Mouse (Mus musculus): ENCODE measurements at regions not wholly inside any gene's neighbourhood (a gene's known extent, or its start where the extent isn't known, plus 50 kb on each side); places are given as distances from the start of the nearest gene placed in this dataset.

- no peak overlapping the region for H3K27ac ChIP-seq (ENCODE audit: insufficient read depth, low read length)
- H3K4me1 ChIP-seq (ENCODE audit: control insufficient read depth, insufficient read depth, low read length), result no peaks in the 10 kb centered on the region
- no peak overlapping the region for H3K4me3 ChIP-seq (ENCODE audit: insufficient read depth, low read length)
- no peak for TF ChIP-seq POLR2A (IDR thresholded peaks at IDR 0.05; ENCODE audit: low read depth, low read length)
- no peak for TF ChIP-seq CTCF (IDR thresholded peaks at IDR 0.05; ENCODE audit: borderline replicate concordance, insufficient read depth, low read length)
Observed at GRCm38 (mm10) chr15:68579486-68579885, 2078.8 kb upstream of the Lrrc6 start.

GRCm38 (mm10) chr15:68560654-68561053 is 2059.9 kb upstream of the Lrrc6 start:
- no peak for TF ChIP-seq POLR2A (IDR thresholded peaks at IDR 0.05; ENCODE audit: low read depth, low read length)
- no peak for TF ChIP-seq CTCF (IDR thresholded peaks at IDR 0.05; ENCODE audit: borderline replicate concordance, insufficient read depth, low read length)
- H3K27ac ChIP-seq (ENCODE audit: insufficient read depth, low read length), result no peak overlapping the region
- H3K4me3 ChIP-seq (ENCODE audit: insufficient read depth, low read length), result no peak overlapping the region
- no peaks in the 10 kb centered on the region for H3K4me1 ChIP-seq (ENCODE audit: control insufficient read depth, insufficient read depth, low read length)

GRCm38 (mm10) chr15:68556133-68556532 is 2055.4 kb upstream of the Lrrc6 start:
- TF ChIP-seq POLR2A (IDR thresholded peaks at IDR 0.05; ENCODE audit: low read depth, low read length), result no peak
- no peak for TF ChIP-seq CTCF (IDR thresholded peaks at IDR 0.05; ENCODE audit: borderline replicate concordance, insufficient read depth, low read length)
- Histone ChIP-seq H3K4me3 (ENCODE audit: insufficient read depth, low read length) (no peak overlapping the region), H3K27ac (ENCODE audit: insufficient read depth, low read length) (no peak overlapping the region), H3K4me1 (ENCODE audit: control insufficient read depth, insufficient read depth, low read length) (no peaks in the 10 kb centered on the region)

GRCm38 (mm10) chr15:68536055-68536325 is 2035.3 kb upstream of the Lrrc6 start:
- TF ChIP-seq CTCF (IDR thresholded peaks at IDR 0.05; ENCODE audit: borderline replicate concordance, insufficient read depth, low read length) (no peak), POLR2A (IDR thresholded peaks at IDR 0.05; ENCODE audit: low read depth, low read length) (no peak)
- H3K4me1 ChIP-seq (ENCODE audit: control insufficient read depth, insufficient read depth, low read length), result no peaks in the 10 kb centered on the region
- H3K27ac ChIP-seq (ENCODE audit: insufficient read depth, low read length), result no peak overlapping the region
- no peak overlapping the region for H3K4me3 ChIP-seq (ENCODE audit: insufficient read depth, low read length)

GRCm38 (mm10) chr15:68535297-68536054 is 2034.8 kb upstream of the Lrrc6 start:
- no peak for TF ChIP-seq CTCF (IDR thresholded peaks at IDR 0.05; ENCODE audit: borderline replicate concordance, insufficient read depth, low read length)
- no peak for TF ChIP-seq POLR2A (IDR thresholded peaks at IDR 0.05; ENCODE audit: low read depth, low read length)
- H3K27ac ChIP-seq (ENCODE audit: insufficient read depth, low read length), result no peak overlapping the region

GRCm38 (mm10) chr15:68520759-68521158 is 2020.0 kb upstream of the Lrrc6 start:
- TF ChIP-seq POLR2A (IDR thresholded peaks at IDR 0.05; ENCODE audit: low read depth, low read length), result no peak
- no peak for TF ChIP-seq CTCF (IDR thresholded peaks at IDR 0.05; ENCODE audit: borderline replicate concordance, insufficient read depth, low read length)

More at GRCm38 (mm10) chr15:68535297-68536054, 2034.8 kb upstream of the Lrrc6 start:
- no peaks in the 10 kb centered on the region for H3K4me1 ChIP-seq (ENCODE audit: control insufficient read depth, insufficient read depth, low read length)
- no peak overlapping the region for H3K4me3 ChIP-seq (ENCODE audit: insufficient read depth, low read length)

GRCm38 (mm10) chr15:68512431-68512830 is 2011.7 kb upstream of the Lrrc6 start:
- no peak for TF ChIP-seq POLR2A (IDR thresholded peaks at IDR 0.05; ENCODE audit: low read depth, low read length)
- no peak for TF ChIP-seq CTCF (IDR thresholded peaks at IDR 0.05; ENCODE audit: borderline replicate concordance, insufficient read depth, low read length)
- no peak overlapping the region for H3K4me3 ChIP-seq (ENCODE audit: insufficient read depth, low read length)
- no peak overlapping the region for H3K27ac ChIP-seq (ENCODE audit: insufficient read depth, low read length)
- no peaks in the 10 kb centered on the region for H3K4me1 ChIP-seq (ENCODE audit: control insufficient read depth, insufficient read depth, low read length)

More at GRCm38 (mm10) chr15:68520759-68521158, 2020.0 kb upstream of the Lrrc6 start:
- no peak overlapping the region for H3K27ac ChIP-seq (ENCODE audit: insufficient read depth, low read length)
- no peak overlapping the region for H3K4me3 ChIP-seq (ENCODE audit: insufficient read depth, low read length)
- H3K4me1 ChIP-seq (ENCODE audit: control insufficient read depth, insufficient read depth, low read length), result no peaks in the 10 kb centered on the region

GRCm38 (mm10) chr15:68508190-68508589 is 2007.5 kb upstream of the Lrrc6 start:
- no peak overlapping the region for H3K4me3 ChIP-seq (ENCODE audit: insufficient read depth, low read length)
- TF ChIP-seq POLR2A (IDR thresholded peaks at IDR 0.05; ENCODE audit: low read depth, low read length), result no peak
- no peak for TF ChIP-seq CTCF (IDR thresholded peaks at IDR 0.05; ENCODE audit: borderline replicate concordance, insufficient read depth, low read length)
- no peaks in the 10 kb centered on the region for H3K4me1 ChIP-seq (ENCODE audit: control insufficient read depth, insufficient read depth, low read length)
- H3K27ac ChIP-seq (ENCODE audit: insufficient read depth, low read length), result no peak overlapping the region

GRCm38 (mm10) chr15:68506093-68506492 is 2005.4 kb upstream of the Lrrc6 start:
- Histone ChIP-seq H3K4me1 (ENCODE audit: control insufficient read depth, insufficient read depth, low read length) (no peaks in the 10 kb centered on the region), H3K27ac (ENCODE audit: insufficient read depth, low read length) (no peak overlapping the region), H3K4me3 (ENCODE audit: insufficient read depth, low read length) (no peak overlapping the region)
- no peak for TF ChIP-seq POLR2A (IDR thresholded peaks at IDR 0.05; ENCODE audit: low read depth, low read length)
- TF ChIP-seq CTCF (IDR thresholded peaks at IDR 0.05; ENCODE audit: borderline replicate concordance, insufficient read depth, low read length), result no peak

- H3K27ac ChIP-seq (ENCODE audit: insufficient read depth, low read length), result no peak overlapping the region
- TF ChIP-seq POLR2A (IDR thresholded peaks at IDR 0.05; ENCODE audit: low read depth, low read length) (no peak), CTCF (IDR thresholded peaks at IDR 0.05; ENCODE audit: borderline replicate concordance, insufficient read depth, low read length) (no peak)
- H3K4me1 ChIP-seq (ENCODE audit: control insufficient read depth, insufficient read depth, low read length), result no peaks in the 10 kb centered on the region
- H3K4me3 ChIP-seq (ENCODE audit: insufficient read depth, low read length), result no peak overlapping the region
Observed at GRCm38 (mm10) chr15:68496438-68496837, 1995.7 kb upstream of the Lrrc6 start.

All from embryonic fibroblast, embryonic 13.5 days (primary cell).